Mouse (Mus musculus) c-Kit-positive CD71-positive TER-119-positive erythroid progenitor cells, embryonic 14.5 days (primary cell): ENCODE measurements around the gene Npcd.
"Not testable (repeated sequence)": the region's sequence is repeated elsewhere in the genome, so short reads cannot be mapped to it uniquely, and the experiment has no call there.

Source experiments
- DNase-seq: peaks from one replicate; pipeline ENCODE4 v3.0.0-alpha.2; 2013; ENCODE audit warnings: low spot score

The Npcd gene

GRCm38 (mm10) chr15:79830388-79830787, 3.6 kb downstream of the Npcd start:
- DNase-seq = peak; percentile 82

GRCm38 (mm10) chr15:79829431-79829830, 4.6 kb downstream of the Npcd start:
- DNase-seq = no peak

- DNase-seq = no peak
Measured at GRCm38 (mm10) chr15:79828366-79829035, 5.5 kb downstream of the Npcd start.

GRCm38 (mm10) chr15:79827778-79828210, 6.2 kb downstream of the Npcd start:
- no peak for DNase-seq

- DNase-seq = no peak
Measured at GRCm38 (mm10) chr15:79827061-79827777, 6.8 kb downstream of the Npcd start.

GRCm38 (mm10) chr15:79826221-79826935, 7.7 kb downstream of the Npcd start:
- no peak for DNase-seq

- DNase-seq = peak; percentile 29
Measured at GRCm38 (mm10) chr15:79825146-79825825, 8.8 kb downstream of the Npcd start.

- DNase-seq = no peak
Measured at GRCm38 (mm10) chr15:79823588-79824280, 10.3 kb downstream of the Npcd start.

GRCm38 (mm10) chr15:79822265-79823199, 11.5 kb downstream of the Npcd start:
- DNase-seq = no peak

- DNase-seq = no peak
Measured at GRCm38 (mm10) chr15:79818325-79818724, 15.7 kb downstream of the Npcd start.

- DNase-seq = no peak
Measured at GRCm38 (mm10) chr15:79813666-79814258, 20.3 kb downstream of the Npcd start.

GRCm38 (mm10) chr15:79812840-79813239, 21.2 kb downstream of the Npcd start:
- not testable (repeated sequence) for DNase-seq

GRCm38 (mm10) chr15:79810997-79811396, 23.0 kb downstream of the Npcd start:
- DNase-seq = no peak

GRCm38 (mm10) chr15:79810061-79810460, 24.0 kb downstream of the Npcd start:
- no peak for DNase-seq

- no peak for DNase-seq
Measured at GRCm38 (mm10) chr15:79808658-79809057, 25.4 kb downstream of the Npcd start.

GRCm38 (mm10) chr15:79808114-79808513, 25.9 kb downstream of the Npcd start:
- DNase-seq = peak; percentile 39

GRCm38 (mm10) chr15:79807050-79807449, 27.0 kb downstream of the Npcd start:
- DNase-seq = no peak

- no peak for DNase-seq
Measured at GRCm38 (mm10) chr15:79805246-79805645, 28.8 kb downstream of the Npcd start.

GRCm38 (mm10) chr15:79804352-79805071, 29.5 kb downstream of the Npcd start, which contains the start of gene Nptxr:
Nptxr (minus strand) TSS chr15:79804766.
- DNase-seq = no peak
